Mouse (Mus musculus): ENCODE measurements around the gene Phf24.

GRCm38 (mm10) chr4:42868193-42868592 is 48.3 kb upstream of the Phf24 start:
- no peak for TF ChIP-seq CTCF (IDR thresholded peaks at IDR 0.05; ENCODE audit: control insufficient read depth, insufficient read depth, insufficient replicate concordance, low read depth, low read length)
- TF ChIP-seq POLR2A (IDR thresholded peaks at IDR 0.05; ENCODE audit: control insufficient read depth, low read depth, low read length): no peak
